Mouse (Mus musculus) large intestine, adult 2 months (tissue): ENCODE results near the gene Rpl14. TPM values are rescaled to one million over a fixed set of nuclear protein-coding genes. Genes with fewer than 3 reads are reported as not detected.

Experiments
- DNase-seq: peaks from one replicate; pipeline ENCODE4 v3.0.0-alpha.2; 2012; ENCODE audit warnings: low read depth, low spot score
- WGBS: fragments of 180-500 bp; shearing (Covaris S2); methylation state at CpG from one replicate; pipeline ENCODE4 v1.1.7; 2018; 5-methylcytosine and 5-hydroxymethylcytosine counted together
- polyA plus RNA-seq: library from polyadenylated mRNA; depleted of rRNA; stranded (reverse); fragments of >200 nt; gene quantifications from 2 replicates; pipeline ENCODE4 v1.2.3, GENCODE M21; 2012

Gene Rpl14
- polyA plus RNA-seq, 1 experiment, result 605 TPM

GRCm38 (mm10) chr9:120569721-120570333, 1.4 kb upstream of the Rpl14 start:
- DNase-seq, result no peak
- WGBS, result 46% methylated on average over 13 of the region's 13 CpGs

- 32% methylated on average over 2 of the region's 2 CpGs for WGBS
- DNase-seq, result no peak
Measured at GRCm38 (mm10) chr9:120570334-120570725, 914 bp upstream of the Rpl14 start.

- no peak for DNase-seq
- under 1% methylated on average over 53 of the region's 53 CpGs for WGBS
Measured at GRCm38 (mm10) chr9:120571593-120572385, 545 bp downstream of the Rpl14 start.

GRCm38 (mm10) chr9:120575748-120576661, 4.8 kb downstream of the Rpl14 start:
- 70% methylated on average over 6 of the region's 6 CpGs for WGBS
- DNase-seq, result no peak

- WGBS, result 3% methylated on average over 4 of the region's 4 CpGs
- no peak for DNase-seq
Measured at GRCm38 (mm10) chr9:120576662-120577013, 5.4 kb downstream of the Rpl14 start.

GRCm38 (mm10) chr9:120577133-120577651, 5.9 kb downstream of the Rpl14 start:
- DNase-seq, result peak; percentile 76

GRCm38 (mm10) chr9:120577706-120578405, 6.6 kb downstream of the Rpl14 start:
- 30% methylated on average over 12 of the region's 12 CpGs for WGBS
- no peak for DNase-seq

More at GRCm38 (mm10) chr9:120577133-120577651, 5.9 kb downstream of the Rpl14 start:
- WGBS, result under 1% methylated on average over 43 of the region's 43 CpGs

- WGBS, result 39% methylated on average over 6 of the region's 6 CpGs
- no peak for DNase-seq
Measured at GRCm38 (mm10) chr9:120578701-120579100, 7.5 kb downstream of the Rpl14 start.

GRCm38 (mm10) chr9:120579808-120580207, 8.6 kb downstream of the Rpl14 start:
- WGBS, result 73% methylated on average over 7 of the region's 7 CpGs
- DNase-seq, result no peak

- WGBS, result 19% methylated on average over 21 of the region's 21 CpGs
Measured at GRCm38 (mm10) chr9:120581941-120582618, 10.8 kb downstream of the Rpl14 start.

GRCm38 (mm10) chr9:120582619-120583308, 11.5 kb downstream of the Rpl14 start:
- WGBS, result 3% methylated on average over 28 of the region's 28 CpGs
- peak; percentile 94 for DNase-seq

More at GRCm38 (mm10) chr9:120581941-120582618, 10.8 kb downstream of the Rpl14 start:
- no peak for DNase-seq

- no peak for DNase-seq
- WGBS, result 71% methylated on average over 3 of the region's 3 CpGs
Measured at GRCm38 (mm10) chr9:120583314-120583713, 12.1 kb downstream of the Rpl14 start.

- DNase-seq, result peak; percentile 73
- 5% methylated on average over 3 of the region's 3 CpGs for WGBS
Measured at GRCm38 (mm10) chr9:120586546-120586945, 15.3 kb downstream of the Rpl14 start.

- DNase-seq, result no peak
- WGBS, result 1% methylated on average over 9 of the region's 9 CpGs
Measured at GRCm38 (mm10) chr9:120591490-120591889, 20.2 kb downstream of the Rpl14 start.

- no peak for DNase-seq
- WGBS, result 64% methylated on average over 9 of the region's 9 CpGs
Measured at GRCm38 (mm10) chr9:120593383-120594101, 22.3 kb downstream of the Rpl14 start.

- WGBS, result 70% methylated on average over 6 of the region's 6 CpGs
- DNase-seq, result no peak
Measured at GRCm38 (mm10) chr9:120594839-120595238, 23.6 kb downstream of the Rpl14 start.

GRCm38 (mm10) chr9:120595306-120595705, 24.1 kb downstream of the Rpl14 start:
- DNase-seq, result no peak
- WGBS, result 71% methylated on average over 4 of the region's 4 CpGs
